ENCODE assay signal across 15 mouse cellular contexts in genomic region chr6:69879286-69879685, GRCm38 (mm10).
"Had no signal": no experiment of that assay in that cellular context is flagged by ENCODE, and none has a peak within 500 bp of the region (broad histone marks: within the 10 kb centered on the region; RNA-seq: fewer than 3 reads in every experiment).

No protein-coding gene starts in this region.

- H3K36me3 ChIP-seq: limb, embryonic 15.5 days; liver, embryonic 12.5 days; midbrain, embryonic 10.5 days; neural tube, embryonic 13.5 days had no signal

- H3K4me2 ChIP-seq: limb, embryonic 15.5 days; liver, embryonic 12.5 days; lung, embryonic 14.5 days; neural tube, embryonic 13.5 days had no signal

- H3K27me3 ChIP-seq: limb, embryonic 15.5 days; liver, embryonic 12.5 days; neural tube, embryonic 13.5 days had no signal

- H3K27ac ChIP-seq: kidney, postnatal 0 days; limb, embryonic 15.5 days; liver, embryonic 12.5 days; midbrain, embryonic 10.5 days; neural tube, embryonic 13.5 days had no signal

- H3K9me3 ChIP-seq: limb, embryonic 15.5 days; liver, embryonic 12.5 days; midbrain, embryonic 10.5 days; neural tube, embryonic 13.5 days had no signal

- H3K4me1 ChIP-seq: limb, embryonic 15.5 days; liver, embryonic 12.5 days; midbrain, embryonic 10.5 days; neural tube, embryonic 13.5 days had no signal

- ATAC-seq: liver, embryonic 12.5 days had no signal

- H3K4me3 ChIP-seq: limb, embryonic 15.5 days; liver, embryonic 12.5 days; midbrain, embryonic 10.5 days; neural tube, embryonic 13.5 days had no signal

- H3K9ac ChIP-seq: limb, embryonic 15.5 days; liver, embryonic 12.5 days; lung, embryonic 14.5 days; neural tube, embryonic 13.5 days had no signal

- DNase-seq: kidney, adult 9 months; kidney, postnatal 36 days; layer of hippocampus, postnatal 36 days; lung, embryonic 14.5 days; lung, postnatal 10 days; lung, postnatal 4 days; midbrain, embryonic 14.5 days; retina, postnatal 1 day; right cerebral cortex, postnatal 25 days; thymus, postnatal 4 days had no signal
